Mouse (Mus musculus) heart, embryonic 16.5 days (tissue): ENCODE data around the gene Dnah9. TPM values are rescaled to one million over a fixed set of nuclear protein-coding genes. Genes with fewer than 3 reads are reported as not detected.
A peak's percentile ranks its signal among the peaks of the same experiment; 100 is the strongest.

Experiments
- ATAC-seq: fragments of 200-750 bp; cut with Nextera tagmentation; replicated peaks from 2 replicates; pipeline ENCODE4 v1.8.0; 2017; ENCODE audit warnings: moderate number of reproducible peaks; ENCODE audit not compliant: insufficient read depth, low FRiP score; ENCODE audit errors: extremely low read depth
- H3K27ac ChIP-seq: fragments of 300-500 bp; sonication (generic); 2 replicates; pipeline ENCODE4 v1.5.1; 2014; ENCODE audit warnings: mild to moderate bottlenecking, low read length, control low read depth, moderate library complexity
- H3K27me3 ChIP-seq: fragments of 300-500 bp; sonication (generic); 2 replicates; pipeline ENCODE4 v1.6.1; 2014; ENCODE audit warnings: low read length, mixed read lengths; ENCODE audit not compliant: control insufficient read depth, insufficient read depth
- H3K36me3 ChIP-seq: fragments of 300-500 bp; sonication (generic); 2 replicates; pipeline ENCODE4 v1.6.1; 2014; ENCODE audit not compliant: control insufficient read depth, insufficient read depth
- H3K4me1 ChIP-seq: fragments of 300-500 bp; sonication (generic); 2 replicates; pipeline ENCODE4 v1.6.1; 2014; ENCODE audit warnings: low read length, mixed read lengths; ENCODE audit not compliant: control insufficient read depth, insufficient read depth
- H3K4me2 ChIP-seq: fragments of 300-500 bp; sonication (generic); 2 replicates; pipeline ENCODE4 v1.6.1; 2014; ENCODE audit warnings: low read depth, mild to moderate bottlenecking, control low read depth, low read length
- H3K4me3 ChIP-seq: fragments of 300-500 bp; sonication (generic); 2 replicates; pipeline ENCODE4 v1.5.1; 2014; ENCODE audit warnings: mild to moderate bottlenecking, control low read depth, low read length
- H3K9ac ChIP-seq: fragments of 300-500 bp; sonication (generic); 2 replicates; pipeline ENCODE4 v1.6.1; 2014; ENCODE audit warnings: low read length, control low read depth
- H3K9me3 ChIP-seq: fragments of 300-500 bp; sonication (generic); replicated peaks from 2 replicates; pipeline ENCODE4 v1.6.1; 2016; ENCODE audit warnings: low read length; ENCODE audit not compliant: control insufficient read depth
- WGBS: fragments of 180-500 bp; shearing (Covaris S2); extraction: QIAGEN DNeasy Blood & Tissue Kit; methylation state at CpG from one replicate; pipeline ENCODE4 v1.1.7; 2014; 5-methylcytosine and 5-hydroxymethylcytosine counted together
- polyA plus RNA-seq: library from polyadenylated mRNA; unstranded; fragments of >200 nt; fragmentation: Nextera tagmentation; extraction: Ambion mirVana; gene quantifications from 2 replicates; pipeline ENCODE4 v1.2.1, GENCODE M21; 2015

Dnah9 gene
- polyA plus RNA-seq, 1 experiment from 2014 or later, result 0.38 TPM

DNA sequence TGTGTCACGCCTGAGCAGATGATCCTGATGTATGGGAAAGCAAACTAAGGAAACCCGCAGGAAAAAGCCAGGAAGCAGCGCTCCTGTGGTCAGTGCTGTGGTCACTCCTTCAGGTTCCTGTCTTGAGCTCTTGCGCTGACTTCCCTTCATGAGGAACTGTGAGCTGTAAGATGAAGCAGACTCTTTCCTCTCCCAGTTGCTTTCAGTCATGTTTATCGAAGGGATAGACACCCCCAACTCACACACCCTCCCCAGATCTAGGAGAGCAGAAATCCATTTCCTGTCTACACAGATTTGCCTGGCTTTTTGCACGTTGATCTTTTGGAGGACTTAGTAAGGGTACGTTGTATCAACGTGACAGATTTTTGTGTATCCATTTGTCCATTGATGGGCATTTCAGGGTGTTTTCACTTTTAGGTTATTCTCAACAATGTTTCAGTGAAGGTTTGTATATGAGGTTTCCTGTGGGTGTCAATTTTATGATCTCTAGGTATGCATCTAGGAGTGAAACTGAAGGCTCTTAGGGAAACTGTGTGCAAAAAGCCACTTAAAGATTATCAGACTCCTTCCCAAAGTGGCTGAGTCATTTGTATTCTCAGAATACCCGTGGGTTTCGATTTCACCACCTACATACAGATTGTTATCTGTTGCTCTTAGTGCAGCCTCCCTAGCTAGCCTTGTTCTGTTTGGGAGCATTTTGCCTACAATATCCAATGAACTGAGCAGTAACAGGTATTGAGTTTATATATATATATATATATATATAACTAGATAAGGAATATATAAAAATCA, 373.7 kb downstream of the Dnah9 start:
- no peaks in the 10 kb centered on the region for H3K36me3 ChIP-seq
- ATAC-seq, result no peak
- H3K9me3 ChIP-seq, result peaks cover 2% of the 10 kb centered on the region; the same call in 1 of the 2 replicates
- H3K4me2 ChIP-seq, result peak overlapping the region; percentile 23; the same call in 1 of the 2 replicates
- 50% methylated on average over 10 of the region's 10 CpGs for WGBS
- no peaks in the 10 kb centered on the region for H3K27me3 ChIP-seq
- no peak overlapping the region for H3K4me3 ChIP-seq
- H3K27ac ChIP-seq, result no peak overlapping the region
- no peaks in the 10 kb centered on the region for H3K4me1 ChIP-seq
- no peak overlapping the region for H3K9ac ChIP-seq

DNA sequence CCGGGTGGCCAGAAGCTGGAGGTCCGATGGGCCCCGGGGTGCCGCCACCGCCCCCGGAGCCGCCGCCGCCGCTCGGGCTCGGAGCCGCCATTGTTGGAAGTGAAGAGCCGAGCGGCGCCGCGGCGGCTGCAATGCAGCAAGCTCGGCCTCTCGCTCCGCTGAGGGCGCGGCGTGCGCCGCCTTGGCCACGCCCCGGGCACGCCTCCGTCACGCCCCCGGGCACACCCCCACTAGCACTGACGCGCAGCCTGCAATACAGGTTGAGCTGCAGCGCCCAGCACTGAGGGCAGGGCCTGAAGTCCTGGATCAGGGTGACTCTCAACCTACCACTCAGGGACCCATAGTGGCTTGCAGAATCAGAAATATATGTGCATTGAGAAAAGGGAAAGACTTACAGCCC, 380.2 kb downstream of the Dnah9 start, which contains the start of gene Map2k4:
Map2k4 (minus strand) TSS at position 144 of the 400 bp plus-strand sequence.
- peak; percentile 99 for ATAC-seq
- peak within 1 kb of the TSS; percentile 98 for H3K9ac ChIP-seq
- no peaks in the 10 kb centered on the region for H3K36me3 ChIP-seq
- no peaks in the 10 kb centered on the region for H3K9me3 ChIP-seq
- peak within 1 kb of the TSS; percentile 87 for H3K27ac ChIP-seq
- H3K4me2 ChIP-seq, result peak within 1 kb of the TSS; percentile 85
- H3K4me3 ChIP-seq, result peak within 1 kb of the TSS; percentile 92
- 2% methylated on average over 34 of the region's 36 CpGs for WGBS
- no peaks in the 10 kb centered on the region for H3K27me3 ChIP-seq
- H3K4me1 ChIP-seq, result peaks cover 10% of the 10 kb centered on the region

DNA sequence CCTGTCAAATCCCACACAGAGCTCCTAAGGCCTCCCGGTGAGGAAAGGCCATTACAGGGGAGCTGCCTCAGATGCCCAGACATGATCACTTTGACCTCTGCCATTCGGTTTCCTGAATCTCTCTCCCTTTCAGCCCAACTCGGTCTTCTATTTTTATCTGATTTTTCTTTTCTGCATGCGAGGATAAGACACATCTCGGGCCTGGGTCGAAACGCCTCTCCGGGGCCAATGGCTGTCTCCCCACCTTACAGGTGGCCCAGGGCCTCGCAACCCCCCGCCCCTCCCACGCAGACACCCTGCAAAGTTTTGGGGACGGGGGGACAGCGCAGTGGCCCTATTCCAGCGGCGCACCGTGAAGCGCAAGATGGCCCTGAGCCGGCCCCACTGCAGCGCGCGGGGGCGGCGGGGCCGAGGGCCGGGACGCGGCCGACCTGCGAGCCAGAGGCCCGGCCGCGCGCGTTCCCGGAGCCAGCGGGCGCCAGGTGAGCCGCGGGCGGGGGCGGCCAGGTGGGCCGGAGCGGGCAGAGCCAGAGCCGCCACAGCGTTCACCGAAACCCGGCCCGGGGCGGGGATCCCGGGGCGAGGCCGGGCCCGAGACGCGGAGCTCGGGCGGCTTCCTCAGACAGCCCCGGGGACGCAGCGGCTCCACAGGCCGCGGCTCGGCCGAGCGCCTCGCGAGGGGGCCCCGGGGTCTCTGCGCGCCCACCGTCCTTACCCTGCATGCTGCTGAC, 380.8 kb downstream of the Dnah9 start:
- peak overlapping the region; percentile 85 for H3K4me2 ChIP-seq

DNA sequence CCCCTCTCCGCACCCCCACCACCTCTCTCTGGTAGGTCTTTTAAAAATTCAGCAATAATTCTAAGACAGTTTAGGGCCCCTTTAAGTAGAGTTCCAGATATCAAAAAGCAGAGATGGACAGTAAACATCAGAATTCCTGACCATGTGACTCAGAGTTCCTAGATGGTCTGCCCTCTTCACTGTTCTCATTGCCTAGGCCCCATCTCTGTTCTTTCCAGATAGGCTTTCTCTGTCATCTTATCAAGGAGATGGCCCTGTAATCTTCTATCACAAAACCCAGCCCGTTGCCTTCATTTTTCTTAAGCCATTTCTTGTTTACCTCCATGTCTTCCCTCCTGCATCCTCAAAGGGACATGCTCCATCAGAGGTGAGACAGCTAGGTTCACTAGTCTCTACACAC, 382.2 kb downstream of the Dnah9 start:
- Histone ChIP-seq H3K9me3 (no peaks in the 10 kb centered on the region), H3K9ac (no peak overlapping the region), H3K27ac (no peak overlapping the region), H3K4me2 (peak overlapping the region; percentile 33; the same call in 1 of the 2 replicates), H3K27me3 (no peaks in the 10 kb centered on the region), H3K36me3 (no peaks in the 10 kb centered on the region), H3K4me1 (peaks cover 13% of the 10 kb centered on the region), H3K4me3 (no peak overlapping the region)
- ATAC-seq, result no peak
- WGBS, result 67% methylated on average over 2 of the region's 2 CpGs

More for the DNA sequence above, 380.8 kb downstream of the Dnah9 start:
- H3K9ac ChIP-seq, result peak overlapping the region; percentile 98
- no peaks in the 10 kb centered on the region for H3K9me3 ChIP-seq
- H3K4me3 ChIP-seq, result peak overlapping the region; percentile 92
- no peaks in the 10 kb centered on the region for H3K36me3 ChIP-seq
- H3K27me3 ChIP-seq, result no peaks in the 10 kb centered on the region
- H3K27ac ChIP-seq, result peak overlapping the region; percentile 87
- under 1% methylated on average over 66 of the region's 71 CpGs for WGBS
- peak; percentile 84 for ATAC-seq
- H3K4me1 ChIP-seq, result peaks cover 10% of the 10 kb centered on the region

DNA sequence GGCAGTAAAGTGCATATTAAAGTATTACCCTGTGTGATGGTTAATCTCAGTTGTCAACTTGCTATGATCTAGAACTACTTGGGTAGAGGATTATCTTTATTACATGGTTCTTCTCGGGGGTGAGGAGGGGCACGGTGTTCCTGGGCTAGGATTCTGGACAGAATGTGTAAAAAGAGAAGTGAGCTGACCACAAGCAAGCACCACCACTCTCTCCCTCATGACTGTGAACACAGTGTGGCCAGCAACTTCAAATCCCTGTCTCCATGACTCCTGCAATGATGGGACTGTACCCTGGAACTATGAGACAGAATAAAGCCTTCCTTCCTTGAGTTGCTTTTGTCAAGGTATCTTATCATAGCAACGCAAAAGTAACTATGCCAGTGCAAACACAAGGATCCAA, 386.8 kb downstream of the Dnah9 start:
- H3K4me1 ChIP-seq, result peaks cover 37% of the 10 kb centered on the region
- H3K4me3 ChIP-seq, result no peak overlapping the region
- no peak for ATAC-seq
- no peaks in the 10 kb centered on the region for H3K27me3 ChIP-seq
- H3K9ac ChIP-seq, result no peak overlapping the region
- no peak overlapping the region for H3K4me2 ChIP-seq
- H3K27ac ChIP-seq, result no peak overlapping the region
- 69% methylated on average over 3 of the region's 3 CpGs for WGBS
- no peaks in the 10 kb centered on the region for H3K36me3 ChIP-seq
- H3K9me3 ChIP-seq, result no peaks in the 10 kb centered on the region
